Comparison of ENCODE assay signal across 21 mouse cellular contexts in the genomic region with DNA sequence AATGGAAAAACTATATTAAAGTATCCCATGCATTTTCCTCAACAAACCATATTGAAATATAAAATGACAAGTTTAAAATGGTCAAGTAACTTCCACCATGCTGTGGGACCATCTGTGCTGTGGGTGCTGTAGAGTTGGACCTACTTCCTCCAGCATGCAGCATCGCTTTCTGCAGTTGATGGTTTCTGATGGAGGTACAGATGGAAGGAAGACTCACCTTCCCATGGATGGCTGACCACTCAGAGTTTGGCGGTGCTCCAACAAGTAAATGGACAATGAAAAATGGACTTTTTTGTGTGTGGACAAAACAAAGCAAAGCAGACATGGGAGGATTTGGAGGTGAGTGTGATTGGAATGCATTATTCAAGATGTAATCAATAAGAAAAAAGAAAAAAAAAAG.
A peak's percentile ranks its signal among the peaks of the same experiment; 100 is the strongest.
DNase-seq lines count a peak whose midpoint lies in the region; ATAC-seq lines count a peak whose summit lies in the region.
"Had no signal": no experiment of that assay in that cellular context is flagged by ENCODE, and none has a peak within 500 bp of the region (broad histone marks: within the 10 kb centered on the region; RNA-seq: fewer than 3 reads in every experiment).

No protein-coding gene starts in this region.

- peak; percentile 2 for DNase-seq in kidney, postnatal 10 days
- no peak for DNase-seq in kidney, adult 9 months
- DNase-seq in cerebellum, adult 8-10 months: peak; percentile 63
- peak; percentile 80 to 88 for DNase-seq in cerebellum, postnatal 25 days
- DNase-seq in spleen, postnatal 14 days (ENCODE audit: low spot score in 2 of 2): no peak
- DNase-seq: adrenal gland, postnatal 10 days; heart, adult 2 months; heart, postnatal 4 days; kidney, adult 11 months; kidney, postnatal 36 days; liver, embryonic 13.5 days; lung, adult 18-20 months; right cerebral cortex, postnatal 4 days; thymus, postnatal 4 days had no signal

- peak; percentile 99 for ATAC-seq in cerebellum, adult (ENCODE audit: insufficient number of reproducible peaks, low FRiP score, low TSS enrichment)
- ATAC-seq in CD4-positive, CD25-positive, alpha-beta regulatory T cell, adult 4 months: no peak
- ATAC-seq: forebrain, embryonic 16.5 days; inflammation-experienced regulatory T-cells, adult 6 months; lung, postnatal 0 days; midbrain, embryonic 15.5 days; Patski had no signal

Comparison
In these comparisons a context has a peak if more than half of its experiments do, and no peak if none do; other contexts are left out.
1. DNase-seq: peak in kidney, postnatal 10 days (single experiment), cerebellum, adult 8-10 months (single experiment) and cerebellum, postnatal 25 days (2 of 2); none in kidney, adult 9 months (single experiment) and spleen, postnatal 14 days (0 of 2).